Mouse (Mus musculus) kidney, postnatal 0 days (tissue): ENCODE data around the gene Tiam1. TPM values are rescaled to one million over a fixed set of nuclear protein-coding genes. Genes with fewer than 3 reads are reported as not detected.

Experiments
- ATAC-seq: fragments of 200-750 bp; cut with Nextera tagmentation; replicated peaks from 2 replicates; pipeline ENCODE4 v1.8.0; 2017; ENCODE audit warnings: low read depth, moderate number of reproducible peaks, moderate TSS enrichment, moderate library complexity; ENCODE audit not compliant: low FRiP score
- DNase-seq: peaks from one replicate; pipeline ENCODE4 v3.0.0-alpha.2; 2016; ENCODE audit warnings: low spot score
- H3K27ac ChIP-seq: fragments of 300-500 bp; sonication (generic); 2 replicates; pipeline ENCODE4 v1.5.1; 2014; ENCODE audit warnings: mild to moderate bottlenecking
- H3K27me3 ChIP-seq: fragments of 300-500 bp; sonication (generic); 2 replicates; pipeline ENCODE4 v1.6.1; 2014; ENCODE audit warnings: low read length, mixed read lengths; ENCODE audit not compliant: insufficient read depth
- H3K36me3 ChIP-seq: fragments of 300-500 bp; sonication (generic); 2 replicates; pipeline ENCODE4 v1.6.1; 2014; ENCODE audit warnings: low read length, mixed read lengths; ENCODE audit not compliant: insufficient read depth
- H3K4me1 ChIP-seq: fragments of 300-500 bp; sonication (generic); replicated peaks from 2 replicates; pipeline ENCODE4 v1.6.1; 2014; ENCODE audit warnings: antibody characterized with exemption, low read length, mixed read lengths; ENCODE audit not compliant: insufficient read depth
- H3K4me2 ChIP-seq: fragments of 300-500 bp; sonication (generic); 2 replicates; pipeline ENCODE4 v1.6.1; 2014; ENCODE audit warnings: mild to moderate bottlenecking, low read length, moderate library complexity, mixed read lengths
- H3K4me3 ChIP-seq: fragments of 300-500 bp; sonication (generic); replicated peaks from 2 replicates; pipeline ENCODE4 v1.5.1; 2014; ENCODE audit warnings: low read depth, low read length
- H3K9ac ChIP-seq: fragments of 300-500 bp; sonication (generic); 2 replicates; pipeline ENCODE4 v1.6.1; 2014; ENCODE audit warnings: low read depth, low read length
- H3K9me3 ChIP-seq: fragments of 300-500 bp; sonication (generic); replicated peaks from 2 replicates; pipeline ENCODE4 v1.6.1; 2016; ENCODE audit warnings: low read length, inconsistent platforms, mixed read lengths
- CTCF ChIP-seq: IDR thresholded peaks from 2 replicates; pipeline ENCODE4 v1.5.1; 2016; ENCODE audit warnings: antibody characterized with exemption, low read depth, mild to moderate bottlenecking, moderate library complexity
- WGBS: fragments of 180-500 bp; shearing (Covaris S2); extraction: QIAGEN DNeasy Blood & Tissue Kit; methylation state at CpG from one replicate; pipeline ENCODE4 v1.1.7; 2014; 5-methylcytosine and 5-hydroxymethylcytosine counted together
- polyA plus RNA-seq: library from polyadenylated mRNA; unstranded; fragments of >200 nt; fragmentation: Nextera tagmentation; extraction: Ambion mirVana; gene quantifications from 2 replicates; pipeline ENCODE4 v1.2.1, GENCODE M21; 2015

The Tiam1 gene
- polyA plus RNA-seq, 1 experiment from 2014 or later = 11.5 TPM

- WGBS = 63% methylated on average over 8 of the region's 8 CpGs
- TF ChIP-seq CTCF = no peak
These were observed 223.2 kb downstream of the Tiam1 start for GRCm38 (mm10) chr16:89920417-89920816.

GRCm38 (mm10) chr16:89917404-89917803, 226.2 kb downstream of the Tiam1 start:
- no peak overlapping the region for H3K4me2 ChIP-seq
- WGBS = 77% methylated on average over 15 of the region's 15 CpGs
- DNase-seq = no peak

More at GRCm38 (mm10) chr16:89920417-89920816, 223.2 kb downstream of the Tiam1 start:
- Histone ChIP-seq H3K9me3 (no peaks in the 10 kb centered on the region), H3K4me2 (no peak overlapping the region), H3K27me3 (no peaks in the 10 kb centered on the region), H3K4me1 (no peaks in the 10 kb centered on the region), H3K4me3 (no peak overlapping the region), H3K9ac (no peak overlapping the region), H3K36me3 (no peaks in the 10 kb centered on the region), H3K27ac (no peak overlapping the region)
- DNase-seq = no peak
- ATAC-seq = no peak

GRCm38 (mm10) chr16:89914946-89915345, 228.6 kb downstream of the Tiam1 start:
- ATAC-seq (no peak), DNase-seq (no peak)
- H3K36me3 ChIP-seq = no peaks in the 10 kb centered on the region
- no peaks in the 10 kb centered on the region for H3K27me3 ChIP-seq
- no peaks in the 10 kb centered on the region for H3K9me3 ChIP-seq
- no peak overlapping the region for H3K4me2 ChIP-seq
- H3K9ac ChIP-seq = no peak overlapping the region
- 92% methylated on average over 4 of the region's 4 CpGs for WGBS
- no peak overlapping the region for H3K27ac ChIP-seq
- no peaks in the 10 kb centered on the region for H3K4me1 ChIP-seq
- no peak overlapping the region for H3K4me3 ChIP-seq
- no peak for TF ChIP-seq CTCF

More at GRCm38 (mm10) chr16:89917404-89917803, 226.2 kb downstream of the Tiam1 start:
- H3K4me1 ChIP-seq = no peaks in the 10 kb centered on the region
- no peak overlapping the region for H3K4me3 ChIP-seq
- ATAC-seq = no peak
- H3K27ac ChIP-seq = no peak overlapping the region
- H3K9ac ChIP-seq = no peak overlapping the region
- TF ChIP-seq CTCF = no peak
- no peaks in the 10 kb centered on the region for H3K36me3 ChIP-seq
- no peaks in the 10 kb centered on the region for H3K27me3 ChIP-seq
- H3K9me3 ChIP-seq = no peaks in the 10 kb centered on the region

- Histone ChIP-seq H3K4me3 (no peak overlapping the region), H3K9ac (no peak overlapping the region), H3K27me3 (no peaks in the 10 kb centered on the region), H3K4me2 (no peak overlapping the region), H3K36me3 (no peaks in the 10 kb centered on the region), H3K4me1 (no peaks in the 10 kb centered on the region), H3K27ac (no peak overlapping the region), H3K9me3 (no peaks in the 10 kb centered on the region)
- TF ChIP-seq CTCF = no peak
- WGBS = 65% methylated on average over 8 of the region's 8 CpGs
- ATAC-seq = no peak
- DNase-seq = peak; percentile 35
These were observed 230.7 kb downstream of the Tiam1 start for GRCm38 (mm10) chr16:89912686-89913375.

GRCm38 (mm10) chr16:89909393-89910068, 234.0 kb downstream of the Tiam1 start:
- no peaks in the 10 kb centered on the region for H3K9me3 ChIP-seq
- H3K9ac ChIP-seq = no peak overlapping the region
- ATAC-seq = no peak
- peak overlapping the region; percentile 0; the same call in 1 of the 2 replicates for H3K4me2 ChIP-seq
- H3K36me3 ChIP-seq = no peaks in the 10 kb centered on the region
- WGBS = 68% methylated on average over 26 of the region's 26 CpGs
- H3K4me1 ChIP-seq = no peaks in the 10 kb centered on the region
- H3K27me3 ChIP-seq = no peaks in the 10 kb centered on the region
- H3K27ac ChIP-seq = no peak overlapping the region
- H3K4me3 ChIP-seq = no peak overlapping the region
- no peak for DNase-seq
- TF ChIP-seq CTCF = no peak

GRCm38 (mm10) chr16:89907651-89908050, 235.9 kb downstream of the Tiam1 start:
- 62% methylated on average over 9 of the region's 9 CpGs for WGBS
- Histone ChIP-seq H3K9me3 (no peaks in the 10 kb centered on the region), H3K4me1 (no peaks in the 10 kb centered on the region)

More at GRCm38 (mm10) chr16:89907651-89908050, 235.9 kb downstream of the Tiam1 start:
- ATAC-seq = no peak
- TF ChIP-seq CTCF = no peak
- no peak for DNase-seq
- no peaks in the 10 kb centered on the region for H3K36me3 ChIP-seq
- H3K4me2 ChIP-seq = no peak overlapping the region
- no peak overlapping the region for H3K27ac ChIP-seq
- no peak overlapping the region for H3K4me3 ChIP-seq
- H3K9ac ChIP-seq = no peak overlapping the region
- H3K27me3 ChIP-seq = no peaks in the 10 kb centered on the region
